Mouse (Mus musculus): Measurements from ENCODE around the gene Tmem56.
A peak's percentile ranks its signal among the peaks of the same experiment; 100 is the strongest.

Tmem56 gene

GRCm38 (mm10) chr3:121169092-121169942 lies 113.6 kb downstream of the Tmem56 start:
- DNase-seq (ENCODE audit: low spot score) = no peak

DNA sequence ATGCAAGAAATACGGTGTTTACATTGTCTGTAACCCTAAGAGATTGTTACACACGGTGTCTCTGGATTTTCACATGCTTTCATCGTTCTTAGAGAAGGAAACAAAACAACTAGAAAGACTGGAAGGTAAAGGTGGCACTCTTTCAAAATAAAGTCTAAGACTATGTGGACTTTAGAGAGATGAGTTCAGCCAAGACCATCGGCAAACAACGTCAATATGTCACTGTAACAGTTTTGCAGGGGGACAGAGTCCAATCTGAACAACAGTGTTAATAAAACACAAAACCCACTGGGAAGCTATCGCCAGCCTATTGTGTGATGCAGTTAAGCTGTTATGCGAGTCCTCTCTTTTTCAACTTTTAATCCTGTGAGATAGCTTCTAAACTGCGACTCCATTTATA lies 114.3 kb downstream of the Tmem56 start:
- no peak for DNase-seq (ENCODE audit: low spot score)

DNA sequence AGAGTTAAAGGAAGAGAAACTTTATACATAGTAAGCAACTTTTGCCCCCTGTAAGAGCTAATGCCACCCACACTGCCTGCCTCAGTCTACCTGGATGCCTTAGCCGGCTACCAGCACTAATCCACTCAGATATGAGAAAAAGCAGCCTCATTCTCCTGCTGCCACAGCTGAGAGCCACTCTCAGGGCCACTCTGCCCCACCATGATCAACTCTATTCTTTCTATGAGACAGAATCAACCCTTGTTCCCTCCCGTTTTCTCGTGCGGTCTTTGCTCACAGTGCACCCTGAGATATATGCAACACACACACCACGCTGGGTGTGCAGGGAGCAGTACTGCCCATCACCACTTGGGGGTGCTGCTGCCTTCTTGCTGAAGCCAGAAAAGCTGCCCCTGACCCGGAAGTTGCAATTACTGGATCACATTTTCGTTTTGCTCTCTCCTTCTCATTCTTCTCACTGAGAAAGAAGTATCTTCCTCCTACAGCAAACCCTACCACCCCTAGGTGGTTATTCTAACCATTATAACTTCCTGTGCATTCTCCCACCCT lies 119.6 kb downstream of the Tmem56 start:
- DNase-seq (ENCODE audit: low spot score) = no peak

DNA sequence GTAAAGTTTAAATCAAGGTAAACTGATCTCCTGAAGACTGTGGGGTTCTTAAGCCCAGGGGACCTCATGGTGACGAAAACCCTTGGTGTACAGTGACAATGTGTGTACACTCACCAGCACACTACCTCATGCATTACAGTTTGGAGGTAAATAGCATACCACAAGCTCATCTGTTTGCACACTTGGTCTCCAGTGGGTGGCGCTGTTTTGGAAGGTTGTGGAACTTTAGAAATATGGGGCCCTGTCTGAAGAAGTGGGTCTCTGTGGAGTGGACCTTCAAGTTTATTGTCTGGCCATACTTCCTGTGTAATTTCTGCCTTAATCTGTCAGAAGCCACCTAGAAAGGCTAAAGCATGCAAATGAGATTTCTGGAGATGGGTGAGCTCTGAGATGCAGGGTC lies 121.2 kb downstream of the Tmem56 start:
- no peak for DNase-seq (ENCODE audit: low spot score)

GRCm38 (mm10) chr3:121160424-121160823 lies 122.5 kb downstream of the Tmem56 start:
- no peak for DNase-seq (ENCODE audit: low spot score)

GRCm38 (mm10) chr3:121159566-121159965 lies 123.3 kb downstream of the Tmem56 start:
- DNase-seq (ENCODE audit: low spot score) = no peak

- peak; percentile 44 for DNase-seq (ENCODE audit: low spot score)
These were observed 124.0 kb downstream of the Tmem56 start for GRCm38 (mm10) chr3:121158901-121159351.

GRCm38 (mm10) chr3:121157546-121158330 lies 125.2 kb downstream of the Tmem56 start:
- no peak for DNase-seq (ENCODE audit: low spot score)

DNA sequence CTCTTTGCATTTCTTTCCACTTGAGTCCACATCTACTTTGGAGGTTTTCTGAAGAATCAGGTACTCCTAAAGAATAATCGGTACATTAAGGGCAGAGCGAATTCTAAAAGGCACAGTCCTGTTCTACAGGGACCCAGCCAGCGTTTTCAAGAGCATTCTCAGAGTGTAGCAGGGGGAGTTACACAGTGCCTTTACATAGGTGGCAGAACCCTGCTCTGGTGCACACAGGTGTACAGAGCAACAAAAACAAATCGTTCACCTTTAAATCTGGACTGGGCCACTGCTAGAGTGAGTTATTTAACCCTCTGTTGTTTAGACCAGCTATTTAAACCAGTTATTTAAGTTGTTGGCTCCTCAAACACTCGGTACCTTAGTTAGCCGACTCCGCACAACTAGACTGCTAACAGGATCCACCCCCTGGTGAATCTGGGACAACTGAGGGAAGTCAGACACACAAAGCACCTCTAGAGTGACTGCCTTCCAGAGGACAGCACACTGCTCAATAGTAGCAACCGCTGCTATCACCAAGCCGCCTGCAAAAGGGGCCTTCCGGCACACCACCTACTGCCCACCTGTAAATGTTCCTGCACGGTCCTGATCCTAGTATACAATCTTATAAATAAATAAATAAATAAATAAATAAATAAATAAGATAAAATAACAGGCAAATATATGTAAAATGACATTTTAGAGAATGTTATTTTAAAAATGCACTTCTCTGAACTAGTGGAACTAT lies 126.3 kb downstream of the Tmem56 start:
- no peak for DNase-seq (ENCODE audit: low spot score)

DNA sequence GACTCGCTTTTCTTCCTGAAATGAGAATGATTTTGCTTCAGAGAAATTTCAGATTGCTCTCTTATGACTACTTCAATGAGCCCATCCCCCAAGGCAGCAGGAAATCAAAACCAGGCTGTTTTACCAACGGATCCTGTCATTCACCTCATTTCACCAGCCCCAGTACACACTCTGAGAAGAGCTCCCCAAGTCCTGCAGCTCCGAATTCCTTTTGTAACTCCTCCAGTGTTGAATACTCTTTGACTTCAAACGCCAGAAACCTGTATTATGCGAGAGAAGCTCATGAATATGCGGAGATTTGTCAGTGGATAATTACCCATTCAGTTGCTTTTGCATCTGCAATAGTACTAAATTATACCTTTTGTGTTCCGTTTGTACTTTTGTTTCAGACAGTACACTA lies 126.9 kb downstream of the Tmem56 start:
- no peak for DNase-seq (ENCODE audit: low spot score)
